Mouse (Mus musculus): ENCODE data around the gene Ostn.

- TF ChIP-seq CTCF (IDR thresholded peaks at IDR 0.05; ENCODE audit: low read depth, low read length) (no peak), POLR2A (IDR thresholded peaks at IDR 0.05; ENCODE audit: insufficient read depth, low read length) (no peak), EP300 (IDR thresholded peaks at IDR 0.05; ENCODE audit: insufficient read depth, low read depth, low read length) (no peak)
Measured at GRCm38 (mm10) chr16:27354464-27354863, 47.2 kb downstream of the Ostn start.

Measured in ES-Bruce4 (cell line).